Mouse (Mus musculus): Measurements from ENCODE around the gene Lpp. TPM values are rescaled to one million over a fixed set of nuclear protein-coding genes. Genes with fewer than 3 reads are reported as not detected.

Lpp gene
- polyA plus RNA-seq, 1 experiment: 176 TPM

GRCm38 (mm10) chr16:24568061-24568460, 174.8 kb downstream of the Lpp start:
- Histone ChIP-seq H3K27ac (ENCODE audit: control insufficient read depth, insufficient read depth, low read depth, low read length) (no peak overlapping the region), H3K27me3 (ENCODE audit: control insufficient read depth, insufficient read depth, low read length) (no peaks in the 10 kb centered on the region), H3K4me1 (ENCODE audit: control insufficient read depth, insufficient read depth, low read length) (no peaks in the 10 kb centered on the region), H3K36me3 (ENCODE audit: control insufficient read depth, insufficient read depth, low read length) (no peaks in the 10 kb centered on the region), H3K4me3 (ENCODE audit: control insufficient read depth, low read depth, low read length) (no peak overlapping the region)
- TF ChIP-seq CTCF (IDR thresholded peaks at IDR 0.05; ENCODE audit: control insufficient read depth, insufficient read depth, insufficient replicate concordance, low read depth, low read length): no peak
- TF ChIP-seq POLR2A (IDR thresholded peaks at IDR 0.05; ENCODE audit: control insufficient read depth, low read depth, low read length): no peak

GRCm38 (mm10) chr16:24569681-24570080, 176.4 kb downstream of the Lpp start:
- TF ChIP-seq CTCF (IDR thresholded peaks at IDR 0.05; ENCODE audit: control insufficient read depth, insufficient read depth, insufficient replicate concordance, low read depth, low read length) (no peak), POLR2A (IDR thresholded peaks at IDR 0.05; ENCODE audit: control insufficient read depth, low read depth, low read length) (no peak)
- Histone ChIP-seq H3K27ac (ENCODE audit: control insufficient read depth, insufficient read depth, low read depth, low read length) (no peak overlapping the region), H3K4me1 (ENCODE audit: control insufficient read depth, insufficient read depth, low read length) (no peaks in the 10 kb centered on the region), H3K27me3 (ENCODE audit: control insufficient read depth, insufficient read depth, low read length) (no peaks in the 10 kb centered on the region), H3K36me3 (ENCODE audit: control insufficient read depth, insufficient read depth, low read length) (no peaks in the 10 kb centered on the region), H3K4me3 (ENCODE audit: control insufficient read depth, low read depth, low read length) (no peak overlapping the region)

- TF ChIP-seq POLR2A (IDR thresholded peaks at IDR 0.05; ENCODE audit: control insufficient read depth, low read depth, low read length): no peak
- TF ChIP-seq CTCF (IDR thresholded peaks at IDR 0.05; ENCODE audit: control insufficient read depth, insufficient read depth, insufficient replicate concordance, low read depth, low read length): no peak
- H3K27ac ChIP-seq (ENCODE audit: control insufficient read depth, insufficient read depth, low read depth, low read length): no peak overlapping the region
- no peaks in the 10 kb centered on the region for H3K4me1 ChIP-seq (ENCODE audit: control insufficient read depth, insufficient read depth, low read length)
- H3K27me3 ChIP-seq (ENCODE audit: control insufficient read depth, insufficient read depth, low read length): no peaks in the 10 kb centered on the region
- H3K4me3 ChIP-seq (ENCODE audit: control insufficient read depth, low read depth, low read length): no peak overlapping the region
- H3K36me3 ChIP-seq (ENCODE audit: control insufficient read depth, insufficient read depth, low read length): no peaks in the 10 kb centered on the region
Observed at GRCm38 (mm10) chr16:24576999-24577398, 183.7 kb downstream of the Lpp start.

- TF ChIP-seq POLR2A (IDR thresholded peaks at IDR 0.05; ENCODE audit: control insufficient read depth, low read depth, low read length): no peak
- TF ChIP-seq CTCF (IDR thresholded peaks at IDR 0.05; ENCODE audit: control insufficient read depth, insufficient read depth, insufficient replicate concordance, low read depth, low read length): no peak
- Histone ChIP-seq H3K4me3 (ENCODE audit: control insufficient read depth, low read depth, low read length) (no peak overlapping the region), H3K27me3 (ENCODE audit: control insufficient read depth, insufficient read depth, low read length) (no peaks in the 10 kb centered on the region), H3K4me1 (ENCODE audit: control insufficient read depth, insufficient read depth, low read length) (no peaks in the 10 kb centered on the region), H3K36me3 (ENCODE audit: control insufficient read depth, insufficient read depth, low read length) (no peaks in the 10 kb centered on the region), H3K27ac (ENCODE audit: control insufficient read depth, insufficient read depth, low read depth, low read length) (no peak overlapping the region)
Observed at GRCm38 (mm10) chr16:24577798-24578197, 184.5 kb downstream of the Lpp start.

GRCm38 (mm10) chr16:24582847-24583246, 189.5 kb downstream of the Lpp start:
- Histone ChIP-seq H3K27ac (ENCODE audit: control insufficient read depth, insufficient read depth, low read depth, low read length) (no peak overlapping the region), H3K4me1 (ENCODE audit: control insufficient read depth, insufficient read depth, low read length) (no peaks in the 10 kb centered on the region), H3K4me3 (ENCODE audit: control insufficient read depth, low read depth, low read length) (no peak overlapping the region), H3K27me3 (ENCODE audit: control insufficient read depth, insufficient read depth, low read length) (no peaks in the 10 kb centered on the region), H3K36me3 (ENCODE audit: control insufficient read depth, insufficient read depth, low read length) (no peaks in the 10 kb centered on the region)
- no peak for TF ChIP-seq POLR2A (IDR thresholded peaks at IDR 0.05; ENCODE audit: control insufficient read depth, low read depth, low read length)
- no peak for TF ChIP-seq CTCF (IDR thresholded peaks at IDR 0.05; ENCODE audit: control insufficient read depth, insufficient read depth, insufficient replicate concordance, low read depth, low read length)

GRCm38 (mm10) chr16:24593535-24593934, 200.2 kb downstream of the Lpp start:
- Histone ChIP-seq H3K27ac (ENCODE audit: control insufficient read depth, insufficient read depth, low read depth, low read length) (no peak overlapping the region), H3K27me3 (ENCODE audit: control insufficient read depth, insufficient read depth, low read length) (no peaks in the 10 kb centered on the region), H3K36me3 (ENCODE audit: control insufficient read depth, insufficient read depth, low read length) (no peaks in the 10 kb centered on the region), H3K4me1 (ENCODE audit: control insufficient read depth, insufficient read depth, low read length) (no peaks in the 10 kb centered on the region), H3K4me3 (ENCODE audit: control insufficient read depth, low read depth, low read length) (no peak overlapping the region)
- TF ChIP-seq CTCF (IDR thresholded peaks at IDR 0.05; ENCODE audit: control insufficient read depth, insufficient read depth, insufficient replicate concordance, low read depth, low read length) (no peak), POLR2A (IDR thresholded peaks at IDR 0.05; ENCODE audit: control insufficient read depth, low read depth, low read length) (no peak)

- H3K4me1 ChIP-seq (ENCODE audit: control insufficient read depth, insufficient read depth, low read length): no peaks in the 10 kb centered on the region
- no peaks in the 10 kb centered on the region for H3K36me3 ChIP-seq (ENCODE audit: control insufficient read depth, insufficient read depth, low read length)
- H3K27me3 ChIP-seq (ENCODE audit: control insufficient read depth, insufficient read depth, low read length): no peaks in the 10 kb centered on the region
- no peak overlapping the region for H3K4me3 ChIP-seq (ENCODE audit: control insufficient read depth, low read depth, low read length)
- TF ChIP-seq POLR2A (IDR thresholded peaks at IDR 0.05; ENCODE audit: control insufficient read depth, low read depth, low read length): no peak
- TF ChIP-seq CTCF (IDR thresholded peaks at IDR 0.05; ENCODE audit: control insufficient read depth, insufficient read depth, insufficient replicate concordance, low read depth, low read length): no peak
- H3K27ac ChIP-seq (ENCODE audit: control insufficient read depth, insufficient read depth, low read depth, low read length): no peak overlapping the region
Observed at GRCm38 (mm10) chr16:24594508-24594907, 201.2 kb downstream of the Lpp start.

- TF ChIP-seq POLR2A (IDR thresholded peaks at IDR 0.05; ENCODE audit: control insufficient read depth, low read depth, low read length) (no peak), CTCF (IDR thresholded peaks at IDR 0.05; ENCODE audit: control insufficient read depth, insufficient read depth, insufficient replicate concordance, low read depth, low read length) (no peak)
- Histone ChIP-seq H3K36me3 (ENCODE audit: control insufficient read depth, insufficient read depth, low read length) (no peaks in the 10 kb centered on the region), H3K27ac (ENCODE audit: control insufficient read depth, insufficient read depth, low read depth, low read length) (no peak overlapping the region), H3K27me3 (ENCODE audit: control insufficient read depth, insufficient read depth, low read length) (no peaks in the 10 kb centered on the region), H3K4me1 (ENCODE audit: control insufficient read depth, insufficient read depth, low read length) (no peaks in the 10 kb centered on the region), H3K4me3 (ENCODE audit: control insufficient read depth, low read depth, low read length) (no peak overlapping the region)
Observed at GRCm38 (mm10) chr16:24595493-24595892, 202.2 kb downstream of the Lpp start.

Data from testis, adult 2 months (tissue).